Mouse (Mus musculus) gastrocnemius, adult 2 months (tissue): Measurements from ENCODE around the gene Ptpn11. TPM values are rescaled to one million over a fixed set of nuclear protein-coding genes. Genes with fewer than 3 reads are reported as not detected.
"Not testable (repeated sequence)": the region's sequence is repeated elsewhere in the genome, so short reads cannot be mapped to it uniquely, and the experiment has no call there.

ENCODE experiments used
- DNase-seq: peaks from one replicate; pipeline ENCODE4 v3.0.0; 2022
- H3K27ac ChIP-seq: fragments of 200-600 bp; 2 replicates; pipeline ENCODE4 v1.8.1; 2022; ENCODE audit warnings: mild to moderate bottlenecking
- H3K4me3 ChIP-seq: fragments of 200-600 bp; 2 replicates; pipeline ENCODE4 v1.8.1; 2022; ENCODE audit warnings: mild to moderate bottlenecking, moderate library complexity
- CTCF ChIP-seq: fragments of 200-600 bp; IDR thresholded peaks from 2 replicates; pipeline ENCODE4 v1.8.1; 2022; ENCODE audit warnings: antibody characterized with exemption, mild to moderate bottlenecking, moderate library complexity
- intact Hi-C: fragments of 180-260 bp; cut with DNase I; formaldehyde crosslinking; loops from one replicate; pipeline ENCODE4 v1.15.1; 2025
- total RNA-seq, 2 experiments: library from RNA; stranded (reverse); gene quantifications; 2 replicates each; pipeline ENCODE4 v1.2.3; 2021

Gene Ptpn11
- total RNA-seq, 2 experiments from 2014 or later: 70.6 to 74.4 TPM

DNA sequence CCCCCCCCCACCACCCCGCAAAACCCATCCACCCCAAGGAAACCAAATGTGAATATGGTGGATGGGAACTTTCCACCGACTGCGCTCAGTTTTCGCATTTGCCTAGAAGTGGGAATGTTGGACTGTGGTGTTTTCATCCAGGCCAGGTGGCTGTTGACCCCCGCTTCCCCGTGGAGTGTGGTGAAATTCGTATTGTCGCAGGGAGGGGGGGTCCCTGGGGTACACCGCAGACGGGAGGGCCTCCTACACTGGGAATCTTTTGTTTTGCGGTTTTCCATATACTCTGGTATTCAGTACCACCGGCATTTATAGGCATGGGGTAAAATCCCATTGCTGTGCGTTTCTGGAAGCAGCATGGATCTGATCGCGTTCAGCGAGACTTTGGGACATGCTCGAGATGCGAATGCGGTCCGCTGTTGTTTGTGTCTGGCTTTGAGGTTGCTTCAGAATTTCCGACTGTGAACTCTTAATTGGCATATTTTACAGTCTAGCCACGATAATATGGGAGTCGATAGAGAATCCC, 30.2 kb upstream of the Ptpn11 start:
- no peak for DNase-seq
- Histone ChIP-seq H3K27ac (no peak overlapping the region), H3K4me3 (peak overlapping the region; percentile 90)
- TF ChIP-seq CTCF: no peak
- intact Hi-C loops: no loop called here

DNA sequence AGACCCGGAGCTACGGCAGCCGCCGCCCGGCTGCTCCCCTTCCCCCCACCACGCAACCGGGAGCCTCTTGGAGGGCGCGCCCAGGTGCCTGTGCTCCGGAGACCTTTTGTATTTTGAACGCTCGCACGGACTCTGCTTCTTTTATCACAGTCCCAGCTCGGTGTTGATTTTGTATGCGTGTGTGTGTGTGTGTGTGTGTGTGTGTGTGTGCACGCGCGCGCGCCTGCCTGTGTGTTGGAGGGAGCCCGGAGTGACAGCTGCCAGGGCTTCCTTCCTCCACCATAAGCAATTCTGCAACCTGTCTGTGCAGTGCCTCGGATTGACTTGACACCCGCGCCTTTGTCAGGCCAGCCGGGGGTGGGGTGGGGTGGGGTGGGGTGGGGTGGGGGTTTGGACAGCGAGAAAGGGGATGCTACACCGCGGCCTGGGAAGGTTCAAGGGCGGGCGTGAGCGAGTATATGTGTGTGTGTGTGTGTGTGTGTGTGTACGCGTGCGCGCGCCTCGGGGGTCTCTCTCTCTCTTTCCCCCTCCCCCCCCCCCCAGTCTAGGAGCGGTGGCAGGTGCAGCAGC, 29.6 kb upstream of the Ptpn11 start:
- H3K4me3 ChIP-seq: peak overlapping the region; percentile 90
- TF ChIP-seq CTCF: no peak
- peak; percentile 37 for DNase-seq
- H3K27ac ChIP-seq: peak overlapping the region; percentile 88
- intact Hi-C loops: no loop called here

DNA sequence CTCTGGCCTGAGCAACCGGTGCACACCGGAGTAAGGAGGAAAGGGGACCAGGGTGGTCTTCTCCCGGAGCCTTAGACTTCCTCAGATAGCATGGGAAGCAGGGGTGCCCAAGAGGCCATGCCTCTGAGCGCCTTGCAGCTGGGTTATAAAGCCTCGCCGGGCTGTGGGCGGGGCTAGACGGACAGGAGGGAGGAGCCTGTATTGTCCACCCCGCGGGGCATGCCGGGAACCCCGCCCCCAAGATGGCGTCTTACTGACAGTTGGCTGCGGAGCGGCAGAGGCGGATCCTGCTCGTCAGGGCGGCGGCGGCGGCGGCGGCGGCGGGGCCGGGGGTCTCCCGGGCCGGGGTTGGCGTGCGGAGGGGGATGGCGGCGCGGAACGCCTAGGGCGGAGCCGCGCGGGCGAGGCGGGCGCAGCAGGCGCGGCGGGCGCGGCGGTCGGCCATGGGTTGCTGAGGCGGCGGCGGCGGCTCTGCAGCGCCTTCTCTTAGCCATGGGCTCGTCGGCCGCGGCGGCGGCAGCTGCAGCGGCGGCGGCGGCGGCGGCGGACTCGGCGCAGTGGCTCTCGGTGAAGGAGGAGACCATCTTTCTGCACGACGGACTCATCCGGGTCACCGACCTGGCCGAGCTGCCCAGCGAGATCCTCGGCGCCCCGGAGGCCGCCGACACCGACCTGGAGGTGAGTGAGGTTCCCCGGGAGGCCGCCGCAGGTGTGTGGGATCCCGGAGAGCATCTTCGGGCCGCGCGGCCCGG, 29.0 kb upstream of the Ptpn11 start, which contains the start of gene Hectd4:
Gene Hectd4 (plus strand): TSS at position 240 of the 752 bp plus-strand sequence.
- no peak for TF ChIP-seq CTCF
- peak within 1 kb of the TSS; percentile 88 for H3K27ac ChIP-seq
- H3K4me3 ChIP-seq: peak within 1 kb of the TSS; percentile 90
- DNase-seq: peak; percentile 98
- intact Hi-C loops: loop anchor here (5.0 to 10.0 kb wide), 2 partner anchors 162 to 235 kb away; partner anchors contain the start of genes Erp29 and Tmem116

DNA sequence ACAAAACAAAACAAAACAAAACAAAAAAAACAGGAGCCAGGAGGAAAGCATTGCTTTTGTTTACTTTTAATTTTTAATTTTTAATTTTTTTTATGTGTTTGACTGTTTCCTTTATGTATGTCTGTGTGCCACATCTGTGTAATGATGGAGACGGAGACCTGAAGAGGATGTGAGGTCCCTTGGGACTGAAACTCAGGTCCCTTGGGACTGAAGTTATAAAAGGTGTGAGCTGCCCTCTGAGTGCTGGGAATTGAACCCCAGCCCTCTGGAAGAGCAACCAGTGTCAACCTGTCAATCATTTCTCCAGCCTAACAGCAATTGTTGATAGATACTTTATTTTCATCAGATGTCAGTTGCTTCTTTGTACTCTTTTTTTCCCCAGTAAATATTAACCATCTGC, 28.0 kb upstream of the Ptpn11 start:
- intact Hi-C loops: loop anchor here (5.0 to 10.0 kb wide), 2 partner anchors 163 to 236 kb away; partner anchors contain the start of genes Erp29 and Tmem116
- H3K27ac ChIP-seq: no peak overlapping the region
- no peak for DNase-seq
- no peak for TF ChIP-seq CTCF
- no peak overlapping the region for H3K4me3 ChIP-seq

DNA sequence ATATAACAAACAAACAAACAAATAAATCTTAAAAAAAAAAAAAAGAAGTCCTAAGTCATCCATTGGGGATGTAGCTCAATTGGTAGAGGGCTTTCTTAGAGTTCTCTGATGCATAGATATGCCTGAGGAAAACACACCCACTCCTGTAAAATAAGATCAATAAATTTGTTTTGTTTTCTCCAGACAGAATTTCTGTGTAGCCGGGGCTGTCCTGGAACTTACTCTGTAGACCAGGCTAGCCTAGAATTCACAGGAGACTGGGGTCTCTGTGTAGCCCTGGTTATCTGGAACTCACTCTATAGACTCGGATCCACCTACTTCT, 26.1 kb upstream of the Ptpn11 start:
- no peak for DNase-seq
- TF ChIP-seq CTCF: no peak
- intact Hi-C loops: loop anchor here (5.0 to 10.0 kb wide), 2 partner anchors 165 to 238 kb away; partner anchors contain the start of genes Erp29 and Tmem116
- no peak overlapping the region for H3K4me3 ChIP-seq
- H3K27ac ChIP-seq: no peak overlapping the region

DNA sequence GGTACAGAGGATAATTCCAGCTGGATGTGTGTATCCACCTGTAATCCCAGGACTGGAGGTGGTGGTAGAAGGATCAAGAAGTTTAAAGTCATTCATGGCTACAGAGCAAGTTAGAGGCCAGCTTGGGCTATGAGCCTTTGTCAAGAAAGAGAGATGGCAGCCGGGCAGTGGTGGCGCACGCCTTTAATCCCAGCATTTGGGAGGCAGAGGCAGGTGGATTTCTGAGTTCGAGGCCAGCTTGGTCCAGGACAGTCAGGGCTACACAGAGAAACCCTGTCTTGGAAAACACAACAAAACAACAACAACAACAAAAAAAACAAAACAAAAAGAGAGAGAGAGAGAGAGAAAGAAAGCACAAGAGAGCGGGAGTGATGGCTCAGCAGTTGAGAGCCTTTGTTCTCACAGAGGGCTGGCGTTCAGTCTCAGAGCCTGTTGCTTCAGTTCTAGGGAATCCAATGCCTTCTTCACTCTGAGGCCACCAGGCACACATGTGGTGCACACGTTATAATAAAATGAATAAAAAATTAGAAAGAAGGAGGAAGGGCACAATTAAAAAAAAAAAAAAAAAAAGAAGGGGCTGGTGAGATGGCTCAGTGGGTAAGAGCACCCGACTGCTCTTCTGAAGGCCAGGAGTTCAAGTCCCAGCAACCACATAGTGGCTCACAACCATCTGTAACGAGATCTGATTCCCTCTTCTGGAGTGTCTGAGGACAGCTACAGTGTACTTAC, 25.6 kb upstream of the Ptpn11 start:
- not testable (repeated sequence) for DNase-seq, H3K4me3 ChIP-seq
- intact Hi-C loops: loop anchor here (5.0 to 10.0 kb wide), 2 partner anchors 166 to 238 kb away; partner anchors contain the start of genes Erp29 and Tmem116

DNA sequence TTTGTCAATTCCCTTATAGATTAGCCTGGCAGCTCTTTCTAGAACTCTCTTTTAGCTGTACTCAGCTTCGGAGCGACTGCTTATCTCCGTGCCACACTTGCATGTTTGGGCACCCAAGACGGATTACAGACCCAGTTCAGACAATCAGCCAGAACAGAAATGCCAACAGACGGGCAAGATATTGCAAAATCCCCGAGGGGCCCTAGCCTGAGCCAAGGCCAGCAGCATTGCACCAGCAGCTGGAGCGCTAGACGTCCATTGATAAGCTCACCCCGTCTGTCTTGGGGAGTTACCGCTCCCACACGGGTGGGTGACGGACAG, 24.9 kb upstream of the Ptpn11 start:
- intact Hi-C loops: loop anchor here (5.0 to 10.0 kb wide), 2 partner anchors 166 to 239 kb away; partner anchors contain the start of genes Erp29 and Tmem116
- H3K4me3 ChIP-seq: no peak overlapping the region
- no peak for TF ChIP-seq CTCF
- no peak overlapping the region for H3K27ac ChIP-seq
- no peak for DNase-seq

More for the DNA sequence above, 25.6 kb upstream of the Ptpn11 start:
- not testable (repeated sequence) for H3K27ac ChIP-seq

DNA sequence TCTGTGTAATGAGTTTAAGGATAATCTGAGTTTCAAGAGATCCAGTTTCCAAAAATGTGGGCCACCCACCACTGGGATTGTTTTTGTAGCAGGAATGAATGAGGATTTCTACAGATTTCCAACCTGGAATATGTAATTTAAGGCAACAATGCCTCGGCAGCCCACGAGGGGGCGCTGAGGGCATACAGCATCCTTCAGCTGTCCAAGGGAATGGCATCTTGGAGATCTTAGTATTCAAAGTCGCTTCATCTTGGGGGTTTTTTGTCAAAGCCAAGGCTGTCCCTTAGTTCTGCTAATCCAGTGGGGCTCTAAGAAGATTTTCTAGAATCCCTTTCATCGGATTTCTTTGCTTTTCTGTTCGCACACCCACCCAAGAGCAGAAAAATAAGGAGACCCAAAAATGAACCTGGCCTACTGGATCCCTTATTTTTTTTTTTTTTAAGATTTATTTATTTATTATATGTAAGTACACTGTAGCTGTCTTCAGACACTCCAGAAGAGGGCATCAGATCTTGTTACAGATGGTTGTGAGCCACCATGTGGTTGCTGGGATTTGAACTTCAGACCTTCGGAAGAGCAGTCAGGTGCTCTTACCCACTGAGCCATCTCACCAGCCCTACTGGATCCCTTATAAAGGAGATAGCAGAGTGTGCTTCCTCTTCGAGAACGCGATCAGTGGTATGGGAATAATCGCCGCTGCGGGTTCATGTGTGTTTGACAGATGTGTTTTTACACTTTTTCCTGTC, 24.4 kb upstream of the Ptpn11 start:
- peak; percentile 75 for DNase-seq
- TF ChIP-seq CTCF: peak; percentile 95; the same call in 1 of the 2 replicates
- H3K4me3 ChIP-seq: no peak overlapping the region
- no peak overlapping the region for H3K27ac ChIP-seq
- intact Hi-C loops: loop anchor here (1.0 to 10.0 kb wide), 3 partner anchors 52 to 239 kb away; partner anchors contain the start of genes Erp29 and Tmem116

DNA sequence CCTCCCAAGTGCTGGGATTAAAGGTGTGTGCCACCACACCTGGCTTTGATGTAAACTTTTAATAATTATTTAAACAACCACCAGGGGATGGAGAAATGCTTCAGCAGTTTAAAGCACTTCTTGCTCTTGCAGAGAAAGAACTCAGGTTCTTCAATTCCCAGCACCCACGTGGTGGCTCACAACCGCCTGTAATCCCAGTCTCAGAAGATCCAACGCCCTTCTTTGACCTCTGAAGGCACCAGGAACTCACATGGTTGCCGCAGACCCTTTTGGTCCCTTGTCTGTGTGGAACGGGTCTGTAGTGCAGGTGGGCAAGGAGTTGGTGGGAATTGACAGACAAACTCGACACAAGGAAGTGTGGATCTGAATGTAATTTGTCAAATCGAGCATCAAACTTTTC, 23.5 kb upstream of the Ptpn11 start:
- TF ChIP-seq CTCF: no peak
- no peak overlapping the region for H3K4me3 ChIP-seq
- no peak overlapping the region for H3K27ac ChIP-seq
- intact Hi-C loops: loop anchor here (1.0 to 10.0 kb wide), 3 partner anchors 53 to 240 kb away; partner anchors contain the start of genes Erp29 and Tmem116
- DNase-seq: no peak

DNA sequence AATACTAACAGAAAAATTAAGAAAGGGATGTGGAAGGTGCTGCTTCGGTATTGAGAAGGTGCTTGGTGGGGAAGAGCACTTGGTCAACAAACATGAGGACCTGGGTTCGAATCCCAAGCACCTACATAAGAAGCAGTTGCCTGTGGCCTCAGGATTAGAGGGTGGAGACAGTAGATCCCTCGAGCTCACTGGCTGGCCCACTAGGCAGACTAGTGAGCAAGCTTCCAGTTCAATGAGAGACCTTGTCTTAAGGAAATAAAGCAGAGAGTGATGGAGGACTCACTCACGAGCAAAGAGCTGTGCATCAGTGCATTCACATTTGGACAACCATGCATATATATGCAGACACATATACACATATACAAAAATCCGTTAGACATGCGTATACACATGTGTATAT, 20.9 kb upstream of the Ptpn11 start:
- Histone ChIP-seq H3K4me3 (no peak overlapping the region), H3K27ac (no peak overlapping the region)
- intact Hi-C loops: loop anchor here (10.0 kb wide), 1 partner anchor 243 kb away; the partner anchor contains the start of genes Erp29 and Tmem116
- no peak for DNase-seq
- TF ChIP-seq CTCF: no peak

DNA sequence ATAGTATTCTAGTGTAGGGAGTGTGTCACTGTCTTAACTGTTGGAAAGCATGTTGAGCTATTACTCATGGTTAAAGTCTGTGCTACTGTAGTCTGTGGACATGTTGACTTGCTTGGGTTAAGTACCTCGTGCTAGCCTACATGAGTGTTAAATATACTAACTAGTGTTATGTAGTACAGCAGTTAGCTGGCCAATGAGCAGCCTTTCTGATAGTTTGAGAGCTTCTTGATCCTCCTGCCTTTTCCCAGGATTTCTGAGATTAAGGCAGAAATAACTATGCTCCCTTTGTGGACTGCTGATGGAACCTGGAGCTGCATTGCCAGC, 19.4 kb upstream of the Ptpn11 start:
- H3K4me3 ChIP-seq: no peak overlapping the region
- no peak for TF ChIP-seq CTCF
- H3K27ac ChIP-seq: no peak overlapping the region
- intact Hi-C loops: loop anchor here (10.0 kb wide), 1 partner anchor 244 kb away; the partner anchor contains the start of genes Erp29 and Tmem116
- DNase-seq: no peak
